Mouse (Mus musculus) stomach, embryonic 15.5 days (tissue): ENCODE measurements around the gene Flnb. TPM values are rescaled to one million over a fixed set of nuclear protein-coding genes. Genes with fewer than 3 reads are reported as not detected.

Source experiments
- ATAC-seq: fragments of 200-750 bp; cut with Nextera tagmentation; 2 replicates; pipeline ENCODE4 v1.8.0; 2017; ENCODE audit warnings: low read depth, moderate number of reproducible peaks, moderate TSS enrichment; ENCODE audit not compliant: insufficient read depth, low FRiP score
- H3K27ac ChIP-seq: fragments of 300-500 bp; sonication (generic); 2 replicates; pipeline ENCODE4 v1.5.1; 2015; ENCODE audit warnings: mild to moderate bottlenecking, inconsistent platforms
- H3K27me3 ChIP-seq: fragments of 300-500 bp; sonication (generic); replicated peaks from 2 replicates; pipeline ENCODE4 v1.6.1; 2015; ENCODE audit warnings: inconsistent platforms
- H3K36me3 ChIP-seq: fragments of 300-500 bp; sonication (generic); 2 replicates; pipeline ENCODE4 v1.6.1; 2015; ENCODE audit warnings: inconsistent platforms
- H3K4me1 ChIP-seq: fragments of 300-500 bp; sonication (generic); 2 replicates; pipeline ENCODE4 v1.6.1; 2015; ENCODE audit warnings: inconsistent platforms
- H3K4me2 ChIP-seq: fragments of 300-500 bp; sonication (generic); 2 replicates; pipeline ENCODE4 v1.6.1; 2015; ENCODE audit warnings: mild to moderate bottlenecking, inconsistent platforms
- H3K4me3 ChIP-seq: fragments of 300-500 bp; sonication (generic); replicated peaks from 2 replicates; pipeline ENCODE4 v1.5.1; 2015; ENCODE audit warnings: inconsistent platforms
- H3K9ac ChIP-seq: fragments of 300-500 bp; sonication (generic); 2 replicates; pipeline ENCODE4 v1.6.1; 2015; ENCODE audit warnings: inconsistent platforms
- H3K9me3 ChIP-seq: fragments of 300-500 bp; sonication (generic); 2 replicates; pipeline ENCODE4 v1.6.1; 2016; ENCODE audit warnings: inconsistent platforms
- WGBS: fragments of 180-500 bp; shearing (Covaris S2); methylation state at CpG from one replicate; pipeline ENCODE4 v1.1.7; 2015; 5-methylcytosine and 5-hydroxymethylcytosine counted together
- polyA plus RNA-seq: library from polyadenylated mRNA; unstranded; fragments of >200 nt; fragmentation: Nextera tagmentation; extraction: Ambion mirVana; gene quantifications from 2 replicates; pipeline ENCODE4 v1.2.1, GENCODE M21; 2015

Flnb gene
- polyA plus RNA-seq, 1 experiment from 2014 or later = 17.4 TPM

DNA sequence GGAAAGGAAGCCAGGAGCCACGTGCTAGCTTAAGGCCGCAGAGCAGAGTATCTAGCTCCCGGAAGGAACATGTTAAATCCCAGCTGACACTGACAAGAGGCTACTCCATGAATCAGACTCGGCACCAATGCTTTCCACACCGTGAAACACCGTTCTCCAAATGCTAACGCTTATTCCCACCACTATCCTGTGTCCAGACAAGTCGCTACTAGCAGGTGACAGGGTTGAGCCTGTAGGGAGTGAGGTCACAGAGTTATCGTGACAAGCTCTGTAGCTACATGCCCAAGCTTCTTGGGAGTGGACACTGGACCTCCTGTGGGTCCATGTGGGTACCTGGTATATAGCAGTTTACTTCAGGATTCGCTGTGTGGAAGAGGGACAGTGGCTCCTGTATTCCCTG, 138.7 kb downstream of the Flnb start:
- WGBS = 54% methylated on average over 10 of the region's 10 CpGs
- no peak overlapping the region for H3K4me2 ChIP-seq
- H3K27me3 ChIP-seq = no peaks in the 10 kb centered on the region
- H3K9ac ChIP-seq = no peak overlapping the region
- peaks cover 24% of the 10 kb centered on the region; the same call in 1 of the 2 replicates for H3K4me1 ChIP-seq
- no peak overlapping the region for H3K4me3 ChIP-seq
- no peak overlapping the region for H3K27ac ChIP-seq
- no peaks in the 10 kb centered on the region for H3K9me3 ChIP-seq
- no peaks in the 10 kb centered on the region for H3K36me3 ChIP-seq
- ATAC-seq = no peak

DNA sequence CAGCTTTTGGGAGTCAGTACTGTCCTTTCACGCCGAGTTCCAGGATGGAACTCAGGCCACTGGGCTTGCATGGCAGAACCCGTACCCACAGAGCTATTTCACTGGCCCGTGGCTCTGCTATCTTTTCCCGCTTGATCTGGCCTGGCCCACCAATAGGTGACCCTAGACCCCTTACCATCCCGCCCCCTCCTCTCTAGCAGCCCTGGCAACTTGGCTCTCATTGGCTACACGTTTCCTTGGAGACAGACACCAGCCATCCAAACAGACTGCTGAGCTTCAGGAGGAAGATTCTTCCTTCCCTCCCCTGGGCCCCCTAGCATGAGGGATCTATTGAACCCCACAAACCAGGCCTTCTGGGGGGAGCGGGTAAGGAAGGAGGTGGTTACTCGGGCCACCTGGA, 139.3 kb downstream of the Flnb start, which contains the start of gene Gm45521:
TSS of gene Gm45521 (plus strand) at position 240 of the 400 bp plus-strand sequence.
- Histone ChIP-seq H3K27ac (no peak within 1 kb of the TSS), H3K4me1 (peaks cover 29% of the 10 kb centered on the region; the same call in 1 of the 2 replicates), H3K27me3 (no peaks in the 10 kb centered on the region), H3K9me3 (no peaks in the 10 kb centered on the region), H3K9ac (no peak within 1 kb of the TSS), H3K36me3 (no peaks in the 10 kb centered on the region), H3K4me3 (no peak within 1 kb of the TSS), H3K4me2 (no peak within 1 kb of the TSS)
- no peak for ATAC-seq
- WGBS = 51% methylated on average over 9 of the region's 9 CpGs

- no peaks in the 10 kb centered on the region for H3K36me3 ChIP-seq
- no peak overlapping the region for H3K27ac ChIP-seq
- no peaks in the 10 kb centered on the region for H3K27me3 ChIP-seq
- no peak overlapping the region for H3K9ac ChIP-seq
- no peak overlapping the region for H3K4me3 ChIP-seq
- H3K4me2 ChIP-seq = no peak overlapping the region
- no peak for ATAC-seq
- WGBS = 66% methylated on average over 11 of the region's 11 CpGs
- no peaks in the 10 kb centered on the region for H3K9me3 ChIP-seq
- 0 out of 2 replicates have a peak, but pooled peaks cover 21% of the 10 kb centered on the region for H3K4me1 ChIP-seq
These were observed 142.9 kb downstream of the Flnb start for GRCm38 (mm10) chr14:7960616-7961015.

- Histone ChIP-seq H3K27me3 (no peaks in the 10 kb centered on the region), H3K36me3 (no peaks in the 10 kb centered on the region), H3K4me1 (0 out of 2 replicates have a peak, but pooled peaks cover 21% of the 10 kb centered on the region), H3K4me3 (no peak overlapping the region), H3K9ac (no peak overlapping the region), H3K4me2 (no peak overlapping the region), H3K9me3 (no peaks in the 10 kb centered on the region), H3K27ac (no peak overlapping the region)
- WGBS = 43% methylated on average over 5 of the region's 5 CpGs
- ATAC-seq = no peak
These were observed 144.0 kb downstream of the Flnb start for GRCm38 (mm10) chr14:7961714-7962113.

DNA sequence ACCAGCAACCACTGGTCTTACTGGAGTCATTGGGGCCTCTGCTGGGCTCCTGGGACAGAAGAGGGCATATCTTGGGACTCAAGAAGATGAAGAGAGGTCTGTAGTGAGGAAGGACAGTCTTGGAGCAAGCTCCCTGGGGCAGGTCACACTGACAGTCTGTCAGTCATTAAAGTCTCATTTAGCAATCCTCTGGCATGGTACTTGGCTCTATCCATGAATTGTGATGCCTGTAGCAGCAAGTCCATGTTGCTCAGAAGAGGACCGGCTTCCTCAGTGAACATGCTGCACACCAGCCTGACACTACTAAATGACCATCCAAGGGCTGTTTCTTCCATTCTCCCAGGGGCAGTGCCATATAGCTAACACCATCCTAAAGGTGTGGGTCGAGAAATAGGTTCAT, 144.9 kb downstream of the Flnb start:
- no peaks in the 10 kb centered on the region for H3K9me3 ChIP-seq

DNA sequence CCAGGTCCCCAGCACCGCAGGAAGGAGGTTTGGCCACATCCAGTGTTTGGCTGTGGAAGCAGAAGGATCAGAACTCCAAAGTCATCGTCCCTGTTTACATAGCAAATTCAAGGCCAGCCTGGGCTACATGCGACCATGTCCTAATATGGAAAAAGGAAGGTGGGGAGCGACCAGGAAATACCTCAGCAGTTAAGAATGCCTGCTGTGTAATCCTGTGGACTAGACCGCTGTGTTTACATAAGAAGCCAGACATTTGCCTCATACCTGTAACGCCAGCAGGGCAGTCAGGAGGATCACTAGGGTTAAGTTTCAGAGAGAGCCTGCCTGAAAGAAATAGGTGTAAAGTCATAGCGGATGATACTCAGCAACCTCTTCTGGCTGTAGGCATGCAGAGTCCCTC, 145.4 kb downstream of the Flnb start:
- WGBS = 51% methylated on average over 7 of the region's 7 CpGs
- no peaks in the 10 kb centered on the region for H3K9me3 ChIP-seq
- H3K9ac ChIP-seq = no peak overlapping the region
- H3K27ac ChIP-seq = peak overlapping the region; percentile 8; the same call in 1 of the 2 replicates
- ATAC-seq = no peak
- 0 out of 2 replicates have a peak, but pooled peaks cover 18% of the 10 kb centered on the region for H3K4me1 ChIP-seq
- H3K4me3 ChIP-seq = no peak overlapping the region
- no peak overlapping the region for H3K4me2 ChIP-seq
- no peaks in the 10 kb centered on the region for H3K27me3 ChIP-seq
- H3K36me3 ChIP-seq = no peaks in the 10 kb centered on the region

More for the DNA sequence above, 144.9 kb downstream of the Flnb start:
- no peak overlapping the region for H3K27ac ChIP-seq
- 83% methylated on average over 2 of the region's 2 CpGs for WGBS
- no peak for ATAC-seq
- no peak overlapping the region for H3K4me2 ChIP-seq
- no peaks in the 10 kb centered on the region for H3K36me3 ChIP-seq
- H3K27me3 ChIP-seq = no peaks in the 10 kb centered on the region
- H3K4me3 ChIP-seq = no peak overlapping the region
- no peak overlapping the region for H3K9ac ChIP-seq
- 0 out of 2 replicates have a peak, but pooled peaks cover 18% of the 10 kb centered on the region for H3K4me1 ChIP-seq

DNA sequence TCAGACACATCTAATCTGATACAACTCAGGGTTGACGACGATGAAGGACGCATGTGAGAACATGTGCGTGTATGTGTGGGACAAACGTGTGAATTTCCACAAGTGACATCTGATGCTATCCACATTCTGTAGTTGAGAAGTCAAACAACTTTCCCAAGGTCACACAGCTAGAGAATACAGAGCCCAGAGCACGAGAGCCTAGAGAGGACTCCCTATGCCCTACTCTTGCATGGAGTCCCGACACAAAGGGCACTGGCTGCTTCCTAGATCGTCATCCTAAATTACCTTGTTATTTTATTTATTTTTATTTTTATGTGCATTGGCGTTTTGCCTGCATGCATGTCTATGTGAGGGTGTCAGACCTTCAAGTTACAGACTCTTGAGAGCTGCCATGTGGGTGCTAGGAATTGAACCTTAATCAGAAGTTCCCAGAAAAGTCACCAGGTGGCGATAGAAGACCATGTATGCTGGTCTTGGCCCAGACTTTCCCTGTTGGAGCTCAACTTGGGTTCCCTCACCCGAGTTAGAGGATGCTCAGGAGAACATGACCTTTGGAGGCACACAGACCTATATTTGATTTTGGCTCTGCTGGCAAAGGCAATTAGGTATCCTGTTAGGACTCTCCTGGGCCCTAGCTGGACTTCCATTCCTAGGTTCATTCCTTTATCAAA, 146.6 kb downstream of the Flnb start:
- no peak overlapping the region for H3K27ac ChIP-seq
- ATAC-seq = peak; percentile 57; the same call in 1 of the 2 replicates
- 42% methylated on average over 11 of the region's 11 CpGs for WGBS
- H3K36me3 ChIP-seq = no peaks in the 10 kb centered on the region
- no peak overlapping the region for H3K4me3 ChIP-seq
- no peaks in the 10 kb centered on the region for H3K9me3 ChIP-seq
- no peak overlapping the region for H3K4me2 ChIP-seq
- no peaks in the 10 kb centered on the region for H3K27me3 ChIP-seq
- no peak overlapping the region for H3K9ac ChIP-seq
- 0 out of 2 replicates have a peak, but pooled peaks cover 18% of the 10 kb centered on the region for H3K4me1 ChIP-seq

DNA sequence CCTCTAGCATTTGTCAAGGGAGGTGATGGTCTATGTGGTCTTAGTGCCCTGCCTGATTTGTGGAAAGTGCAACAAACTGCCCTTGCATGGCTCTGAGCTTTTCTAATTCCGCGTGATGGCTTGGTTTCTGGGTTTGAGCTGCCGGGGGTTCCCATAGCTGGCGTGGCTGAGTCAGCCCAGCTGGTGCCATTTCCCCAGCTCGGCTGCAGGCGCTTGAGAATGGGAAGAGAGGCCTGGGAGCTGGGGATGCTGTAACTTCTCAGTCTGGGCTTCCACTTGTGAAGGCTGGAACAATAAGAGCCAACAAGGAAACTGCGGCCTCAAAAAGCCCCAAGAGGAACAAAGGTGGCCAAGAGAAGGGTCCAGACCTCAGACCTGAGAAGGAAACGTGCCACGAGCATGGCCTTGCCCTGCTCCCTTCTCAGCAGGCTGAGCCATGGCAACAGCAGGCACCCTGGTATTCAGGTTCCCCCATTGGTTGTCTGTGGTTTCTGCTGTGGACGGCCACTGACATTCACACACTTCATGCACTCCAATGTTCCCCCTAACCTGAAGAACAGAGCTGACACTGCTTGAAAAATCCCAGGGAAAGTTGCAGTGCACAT, 154.2 kb downstream of the Flnb start:
- no peak overlapping the region for H3K4me3 ChIP-seq
- H3K9me3 ChIP-seq = no peaks in the 10 kb centered on the region
- H3K4me2 ChIP-seq = no peak overlapping the region
- no peaks in the 10 kb centered on the region for H3K36me3 ChIP-seq
- no peaks in the 10 kb centered on the region; the same call in 1 of the 2 replicates for H3K4me1 ChIP-seq
- H3K27ac ChIP-seq = no peak overlapping the region
- WGBS = 40% methylated on average over 10 of the region's 10 CpGs
- H3K27me3 ChIP-seq = no peaks in the 10 kb centered on the region
- ATAC-seq = no peak
- H3K9ac ChIP-seq = no peak overlapping the region

- ATAC-seq = no peak
- Histone ChIP-seq H3K4me1 (no peaks in the 10 kb centered on the region; the same call in 1 of the 2 replicates), H3K36me3 (no peaks in the 10 kb centered on the region), H3K27me3 (no peaks in the 10 kb centered on the region), H3K4me3 (no peak overlapping the region), H3K9me3 (no peaks in the 10 kb centered on the region), H3K4me2 (no peak overlapping the region), H3K9ac (no peak overlapping the region), H3K27ac (no peak overlapping the region)
- WGBS = 89% methylated on average over 1 of the region's 1 CpGs
These were observed 156.9 kb downstream of the Flnb start for GRCm38 (mm10) chr14:7974643-7975042.

DNA sequence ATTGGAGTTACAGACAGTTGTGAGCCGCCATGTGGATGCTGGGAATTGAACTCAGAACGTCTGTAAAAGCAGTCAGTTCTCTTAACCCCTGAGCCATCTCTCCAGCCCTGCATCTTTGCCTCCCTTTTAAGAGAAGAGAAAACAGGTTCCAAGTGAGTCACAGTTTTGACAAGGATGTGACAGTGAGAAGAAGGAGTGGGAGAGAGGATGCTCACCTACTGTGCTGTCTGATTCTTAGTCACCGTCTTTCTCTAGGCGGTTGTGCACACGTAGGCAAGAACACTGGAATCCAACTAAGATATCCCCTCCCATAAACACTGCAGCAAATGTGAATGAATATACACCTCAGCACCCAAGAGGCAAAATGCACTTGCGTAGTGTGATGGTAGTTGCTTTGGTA, 157.4 kb downstream of the Flnb start:
- H3K36me3 ChIP-seq = no peaks in the 10 kb centered on the region
- H3K4me3 ChIP-seq = no peak overlapping the region
- no peaks in the 10 kb centered on the region for H3K27me3 ChIP-seq
- H3K9me3 ChIP-seq = no peaks in the 10 kb centered on the region
- no peak overlapping the region for H3K9ac ChIP-seq
- no peaks in the 10 kb centered on the region; the same call in 1 of the 2 replicates for H3K4me1 ChIP-seq
- WGBS = 83% methylated on average over 6 of the region's 6 CpGs
- no peak for ATAC-seq
- no peak overlapping the region for H3K27ac ChIP-seq
- no peak overlapping the region for H3K4me2 ChIP-seq

GRCm38 (mm10) chr14:7977471-7977870, 159.7 kb downstream of the Flnb start:
- H3K27ac ChIP-seq = no peak overlapping the region
- no peak overlapping the region for H3K4me3 ChIP-seq
- no peaks in the 10 kb centered on the region for H3K36me3 ChIP-seq
- H3K9ac ChIP-seq = no peak overlapping the region
- no peak overlapping the region for H3K4me2 ChIP-seq
- WGBS = 92% methylated on average over 1 of the region's 1 CpGs
- H3K27me3 ChIP-seq = no peaks in the 10 kb centered on the region
- no peak for ATAC-seq
- H3K4me1 ChIP-seq = no peaks in the 10 kb centered on the region
- H3K9me3 ChIP-seq = no peaks in the 10 kb centered on the region

GRCm38 (mm10) chr14:7978183-7978582, 160.4 kb downstream of the Flnb start:
- Histone ChIP-seq H3K36me3 (no peaks in the 10 kb centered on the region), H3K4me3 (no peak overlapping the region), H3K4me1 (no peaks in the 10 kb centered on the region), H3K9ac (no peak overlapping the region), H3K27ac (no peak overlapping the region), H3K9me3 (no peaks in the 10 kb centered on the region), H3K4me2 (no peak overlapping the region), H3K27me3 (no peaks in the 10 kb centered on the region)
- WGBS = 77% methylated on average over 1 of the region's 1 CpGs
- ATAC-seq = no peak
